Mouse (Mus musculus) stomach, embryonic 16.5 days (tissue): ENCODE results near the gene Slmap. TPM values are rescaled to one million over a fixed set of nuclear protein-coding genes. Genes with fewer than 3 reads are reported as not detected.
"Not testable (repeated sequence)": the region's sequence is repeated elsewhere in the genome, so short reads cannot be mapped to it uniquely, and the experiment has no call there.

ENCODE experiments used
- ATAC-seq: fragments of 200-750 bp; cut with Nextera tagmentation; 2 replicates; pipeline ENCODE4 v1.8.0; 2017; ENCODE audit warnings: moderate number of reproducible peaks, moderate TSS enrichment; ENCODE audit not compliant: insufficient read depth, low FRiP score
- H3K27ac ChIP-seq: fragments of 300-500 bp; sonication (generic); 2 replicates; pipeline ENCODE4 v1.5.1; 2014; ENCODE audit warnings: low read length
- H3K27me3 ChIP-seq: fragments of 300-500 bp; sonication (generic); 2 replicates; pipeline ENCODE4 v1.6.1; 2014; ENCODE audit warnings: low read length, control low read depth, mixed read lengths; ENCODE audit not compliant: control insufficient read depth, insufficient read depth
- H3K36me3 ChIP-seq: fragments of 300-500 bp; sonication (generic); 2 replicates; pipeline ENCODE4 v1.6.1; 2014; ENCODE audit warnings: low read length; ENCODE audit not compliant: control insufficient read depth, insufficient read depth
- H3K4me1 ChIP-seq: fragments of 300-500 bp; sonication (generic); 2 replicates; pipeline ENCODE4 v1.6.1; 2014; ENCODE audit warnings: low read length, control low read depth, mixed read lengths; ENCODE audit not compliant: control insufficient read depth, insufficient read depth
- H3K4me2 ChIP-seq: fragments of 300-500 bp; sonication (generic); 2 replicates; pipeline ENCODE4 v1.6.1; 2014; ENCODE audit warnings: low read depth, low read length, mixed read lengths
- H3K4me3 ChIP-seq: fragments of 300-500 bp; sonication (generic); replicated peaks from 2 replicates; pipeline ENCODE4 v1.5.1; 2014; ENCODE audit warnings: mild to moderate bottlenecking, low read length
- H3K9ac ChIP-seq: fragments of 300-500 bp; sonication (generic); 2 replicates; pipeline ENCODE4 v1.6.1; 2014; ENCODE audit warnings: low read length
- H3K9me3 ChIP-seq: fragments of 300-500 bp; sonication (generic); replicated peaks from 2 replicates; pipeline ENCODE4 v1.6.1; 2016; ENCODE audit warnings: low read length, control low read depth; ENCODE audit not compliant: control insufficient read depth
- WGBS: fragments of 180-500 bp; shearing (Covaris S2); extraction: QIAGEN DNeasy Blood & Tissue Kit; methylation state at CpG from one replicate; pipeline ENCODE4 v1.1.7; 2014; 5-methylcytosine and 5-hydroxymethylcytosine counted together
- polyA plus RNA-seq: library from polyadenylated mRNA; unstranded; fragments of >200 nt; fragmentation: Nextera tagmentation; extraction: Ambion mirVana; gene quantifications from 2 replicates; pipeline ENCODE4 v1.2.1, GENCODE M21; 2015

Slmap gene
- polyA plus RNA-seq, 1 experiment from 2014 or later, result 59.1 TPM

GRCm38 (mm10) chr14:26417088-26417487 lies 117.6 kb downstream of the Slmap start:
- no peak for ATAC-seq
- Histone ChIP-seq H3K9ac (no peak overlapping the region), H3K4me3 (no peak overlapping the region), H3K36me3 (peaks cover 6% of the 10 kb centered on the region), H3K4me1 (no peaks in the 10 kb centered on the region), H3K9me3 (no peaks in the 10 kb centered on the region), H3K27me3 (no peaks in the 10 kb centered on the region), H3K4me2 (no peak overlapping the region), H3K27ac (no peak overlapping the region)
- 67% methylated on average over 4 of the region's 4 CpGs for WGBS

GRCm38 (mm10) chr14:26413581-26413980 lies 121.2 kb downstream of the Slmap start:
- Histone ChIP-seq H3K9ac (no peak overlapping the region), H3K9me3 (no peaks in the 10 kb centered on the region), H3K4me3 (no peak overlapping the region), H3K27me3 (no peaks in the 10 kb centered on the region), H3K4me1 (no peaks in the 10 kb centered on the region), H3K36me3 (peaks cover 2% of the 10 kb centered on the region; the same call in 1 of the 2 replicates), H3K27ac (no peak overlapping the region), H3K4me2 (no peak overlapping the region)
- ATAC-seq, result no peak
- WGBS, result 80% methylated on average over 1 of the region's 1 CpGs

GRCm38 (mm10) chr14:26406746-26407145 lies 128.0 kb downstream of the Slmap start:
- H3K36me3 ChIP-seq, result no peaks in the 10 kb centered on the region
- 93% methylated on average over 7 of the region's 7 CpGs for WGBS

DNA sequence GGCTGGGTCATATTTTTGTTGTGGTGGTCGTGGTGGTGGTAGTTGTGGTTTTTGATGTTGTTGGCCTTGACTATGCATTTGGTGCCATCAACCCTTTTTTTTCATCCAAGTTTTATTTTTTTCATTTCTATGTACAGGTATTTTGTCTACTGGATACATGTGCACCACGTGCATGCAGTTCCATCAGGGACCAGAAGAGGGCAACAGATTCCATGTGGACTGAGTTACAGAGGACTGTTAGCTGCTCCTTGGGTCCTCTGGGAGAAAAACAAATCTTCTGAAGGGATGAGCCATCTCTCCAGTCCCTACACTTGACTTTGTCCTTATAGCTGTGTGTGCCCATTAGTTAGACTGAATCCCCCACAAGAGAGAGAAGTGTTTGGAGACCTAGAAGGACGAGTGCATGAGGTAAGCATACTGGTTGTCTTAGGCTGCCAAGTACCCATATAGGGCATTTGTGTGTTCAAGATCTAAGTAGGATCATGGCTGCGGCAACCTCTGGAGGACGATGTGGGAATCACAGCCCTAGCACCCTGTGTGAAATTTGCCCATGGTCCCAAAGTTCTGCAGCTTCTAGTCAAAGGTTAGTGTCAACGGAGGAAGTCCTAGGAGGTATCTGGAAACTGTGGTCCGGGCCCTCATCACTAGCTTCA lies 136.1 kb downstream of the Slmap start:
- H3K4me3 ChIP-seq, result no peak overlapping the region
- no peaks in the 10 kb centered on the region for H3K4me1 ChIP-seq
- ATAC-seq, result no peak
- H3K27ac ChIP-seq, result no peak overlapping the region
- peaks cover 8% of the 10 kb centered on the region for H3K9me3 ChIP-seq
- no peak overlapping the region for H3K4me2 ChIP-seq
- H3K9ac ChIP-seq, result no peak overlapping the region
- H3K36me3 ChIP-seq, result peaks cover 3% of the 10 kb centered on the region; the same call in 1 of the 2 replicates
- 89% methylated on average over 7 of the region's 7 CpGs for WGBS
- H3K27me3 ChIP-seq, result no peaks in the 10 kb centered on the region

More at GRCm38 (mm10) chr14:26406746-26407145, 128.0 kb downstream of the Slmap start:
- Histone ChIP-seq H3K4me2 (no peak overlapping the region), H3K4me1 (no peaks in the 10 kb centered on the region), H3K9ac (no peak overlapping the region), H3K27ac (no peak overlapping the region), H3K27me3 (no peaks in the 10 kb centered on the region), H3K4me3 (no peak overlapping the region), H3K9me3 (no peaks in the 10 kb centered on the region)
- ATAC-seq, result no peak

- 93% methylated on average over 13 of the region's 13 CpGs for WGBS
- H3K4me2 ChIP-seq, result no peak overlapping the region
- H3K36me3 ChIP-seq, result no peaks in the 10 kb centered on the region
- no peak overlapping the region for H3K9ac ChIP-seq
- H3K27me3 ChIP-seq, result no peaks in the 10 kb centered on the region
- ATAC-seq, result no peak
- no peak overlapping the region for H3K27ac ChIP-seq
- H3K4me1 ChIP-seq, result no peaks in the 10 kb centered on the region
- no peak overlapping the region for H3K4me3 ChIP-seq
- peaks cover 4% of the 10 kb centered on the region for H3K9me3 ChIP-seq
Observed at GRCm38 (mm10) chr14:26391866-26392265, 142.9 kb downstream of the Slmap start.

GRCm38 (mm10) chr14:26388961-26389360 lies 145.8 kb downstream of the Slmap start:
- not testable (repeated sequence) for ATAC-seq

GRCm38 (mm10) chr14:26386999-26387398 lies 147.7 kb downstream of the Slmap start:
- H3K4me2 ChIP-seq, H3K9me3 ChIP-seq, H3K36me3 ChIP-seq, H3K9ac ChIP-seq, H3K4me1 ChIP-seq, H3K27me3 ChIP-seq, H3K27ac ChIP-seq, ATAC-seq, H3K4me3 ChIP-seq: not testable (repeated sequence)
- 51% methylated on average over 5 of the region's 5 CpGs for WGBS

More at GRCm38 (mm10) chr14:26388961-26389360, 145.8 kb downstream of the Slmap start:
- not testable (repeated sequence) for H3K27ac ChIP-seq, H3K4me2 ChIP-seq, H3K4me3 ChIP-seq, H3K4me1 ChIP-seq, H3K36me3 ChIP-seq, H3K9me3 ChIP-seq, H3K9ac ChIP-seq, H3K27me3 ChIP-seq
- WGBS, result 76% methylated on average over 2 of the region's 2 CpGs

- not testable (repeated sequence) for H3K27ac ChIP-seq
Observed at GRCm38 (mm10) chr14:26385659-26386058, 149.1 kb downstream of the Slmap start.

DNA sequence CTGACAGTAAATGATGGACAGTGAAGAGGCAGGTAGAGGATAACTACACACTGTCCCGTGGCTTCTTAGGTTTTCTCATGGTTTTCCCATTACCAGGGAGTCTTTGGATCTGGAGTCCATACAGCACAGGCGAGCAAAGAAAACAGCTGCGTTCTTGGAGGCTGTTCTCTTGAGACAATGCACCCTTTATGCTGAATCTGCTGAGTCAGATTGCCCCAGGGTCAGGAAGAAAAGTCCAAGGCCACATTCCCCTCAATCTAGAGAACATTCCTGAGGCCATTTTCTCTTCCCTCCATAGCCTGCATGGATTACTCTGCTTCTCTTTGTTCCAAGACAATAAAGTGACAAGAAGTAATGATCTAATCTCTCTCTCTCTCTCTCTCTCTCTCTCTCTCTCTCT lies 155.7 kb downstream of the Slmap start:
- no peak overlapping the region for H3K27ac ChIP-seq
- no peak overlapping the region for H3K4me3 ChIP-seq
- no peaks in the 10 kb centered on the region for H3K27me3 ChIP-seq
- no peaks in the 10 kb centered on the region for H3K4me1 ChIP-seq
- H3K36me3 ChIP-seq, result no peaks in the 10 kb centered on the region
- ATAC-seq, result no peak
- H3K4me2 ChIP-seq, result no peak overlapping the region
- no peaks in the 10 kb centered on the region for H3K9me3 ChIP-seq
- no peak overlapping the region for H3K9ac ChIP-seq
- 52% methylated on average over 3 of the region's 3 CpGs for WGBS

More at GRCm38 (mm10) chr14:26385659-26386058, 149.1 kb downstream of the Slmap start:
- ATAC-seq, H3K27me3 ChIP-seq, H3K4me3 ChIP-seq, H3K4me2 ChIP-seq, H3K4me1 ChIP-seq, H3K9ac ChIP-seq, H3K36me3 ChIP-seq, H3K9me3 ChIP-seq: not testable (repeated sequence)
- WGBS, result 68% methylated on average over 2 of the region's 2 CpGs
